Mouse (Mus musculus): ENCODE data around the gene Ppdpf. TPM values are rescaled to one million over a fixed set of nuclear protein-coding genes. Genes with fewer than 3 reads are reported as not detected.

Gene Ppdpf
- polyA plus RNA-seq, 1 experiment, result 8.2 TPM

- Histone ChIP-seq H3K4me3 (ENCODE audit: control insufficient read depth, low read depth, low read length) (peak within 1 kb of the TSS; percentile 91), H3K36me3 (ENCODE audit: control insufficient read depth, insufficient read depth, low read length) (no peaks in the 10 kb centered on the region; the same call in 1 of the 2 replicates), H3K27ac (ENCODE audit: control insufficient read depth, insufficient read depth, low read depth, low read length) (peak within 1 kb of the TSS; percentile 96), H3K27me3 (ENCODE audit: control insufficient read depth, insufficient read depth, low read length) (no peaks in the 10 kb centered on the region), H3K4me1 (ENCODE audit: control insufficient read depth, insufficient read depth, low read length) (peaks cover 5% of the 10 kb centered on the region)
- TF ChIP-seq CTCF (IDR thresholded peaks at IDR 0.05; ENCODE audit: control insufficient read depth, insufficient read depth, insufficient replicate concordance, low read depth, low read length) (no peak), POLR2A (IDR thresholded peaks at IDR 0.05; ENCODE audit: control insufficient read depth, low read depth, low read length) (peak; percentile 91; the same call in 1 of the 2 replicates)
Observed at GRCm38 (mm10) chr2:181219538-181220216, 32.6 kb downstream of the Ppdpf start, which contains the start of gene Fndc11. Fndc11 (plus strand) TSS chr2:181220013.

GRCm38 (mm10) chr2:181220361-181220760 is 33.3 kb downstream of the Ppdpf start:
- Histone ChIP-seq H3K27me3 (ENCODE audit: control insufficient read depth, insufficient read depth, low read length) (no peaks in the 10 kb centered on the region), H3K4me1 (ENCODE audit: control insufficient read depth, insufficient read depth, low read length) (peaks cover 5% of the 10 kb centered on the region), H3K36me3 (ENCODE audit: control insufficient read depth, insufficient read depth, low read length) (no peaks in the 10 kb centered on the region; the same call in 1 of the 2 replicates), H3K27ac (ENCODE audit: control insufficient read depth, insufficient read depth, low read depth, low read length) (peak overlapping the region; percentile 65), H3K4me3 (ENCODE audit: control insufficient read depth, low read depth, low read length) (peak overlapping the region; percentile 91)
- TF ChIP-seq POLR2A (IDR thresholded peaks at IDR 0.05; ENCODE audit: control insufficient read depth, low read depth, low read length), result no peak
- TF ChIP-seq CTCF (IDR thresholded peaks at IDR 0.05; ENCODE audit: control insufficient read depth, insufficient read depth, insufficient replicate concordance, low read depth, low read length), result no peak

GRCm38 (mm10) chr2:181224994-181225393 is 37.9 kb downstream of the Ppdpf start:
- no peak for TF ChIP-seq CTCF (IDR thresholded peaks at IDR 0.05; ENCODE audit: control insufficient read depth, insufficient read depth, insufficient replicate concordance, low read depth, low read length)
- TF ChIP-seq POLR2A (IDR thresholded peaks at IDR 0.05; ENCODE audit: control insufficient read depth, low read depth, low read length), result no peak
- Histone ChIP-seq H3K36me3 (ENCODE audit: control insufficient read depth, insufficient read depth, low read length) (no peaks in the 10 kb centered on the region; the same call in 1 of the 2 replicates), H3K27ac (ENCODE audit: control insufficient read depth, insufficient read depth, low read depth, low read length) (no peak overlapping the region), H3K4me3 (ENCODE audit: control insufficient read depth, low read depth, low read length) (no peak overlapping the region), H3K4me1 (ENCODE audit: control insufficient read depth, insufficient read depth, low read length) (peaks cover 2% of the 10 kb centered on the region; the same call in 1 of the 2 replicates), H3K27me3 (ENCODE audit: control insufficient read depth, insufficient read depth, low read length) (no peaks in the 10 kb centered on the region)

- no peak for TF ChIP-seq POLR2A (IDR thresholded peaks at IDR 0.05; ENCODE audit: control insufficient read depth, low read depth, low read length)
- TF ChIP-seq CTCF (IDR thresholded peaks at IDR 0.05; ENCODE audit: control insufficient read depth, insufficient read depth, insufficient replicate concordance, low read depth, low read length), result no peak
- Histone ChIP-seq H3K4me3 (ENCODE audit: control insufficient read depth, low read depth, low read length) (no peak overlapping the region), H3K27ac (ENCODE audit: control insufficient read depth, insufficient read depth, low read depth, low read length) (no peak overlapping the region), H3K27me3 (ENCODE audit: control insufficient read depth, insufficient read depth, low read length) (no peaks in the 10 kb centered on the region), H3K4me1 (ENCODE audit: control insufficient read depth, insufficient read depth, low read length) (peaks cover 2% of the 10 kb centered on the region; the same call in 1 of the 2 replicates), H3K36me3 (ENCODE audit: control insufficient read depth, insufficient read depth, low read length) (no peaks in the 10 kb centered on the region)
Observed at GRCm38 (mm10) chr2:181227122-181227521, 40.1 kb downstream of the Ppdpf start.

GRCm38 (mm10) chr2:181228335-181228734 is 41.3 kb downstream of the Ppdpf start:
- H3K4me3 ChIP-seq (ENCODE audit: control insufficient read depth, low read depth, low read length), result no peak overlapping the region
- TF ChIP-seq POLR2A (IDR thresholded peaks at IDR 0.05; ENCODE audit: control insufficient read depth, low read depth, low read length) (no peak), CTCF (IDR thresholded peaks at IDR 0.05; ENCODE audit: control insufficient read depth, insufficient read depth, insufficient replicate concordance, low read depth, low read length) (no peak)
- peaks cover 2% of the 10 kb centered on the region; the same call in 1 of the 2 replicates for H3K4me1 ChIP-seq (ENCODE audit: control insufficient read depth, insufficient read depth, low read length)
- H3K27me3 ChIP-seq (ENCODE audit: control insufficient read depth, insufficient read depth, low read length), result no peaks in the 10 kb centered on the region
- H3K27ac ChIP-seq (ENCODE audit: control insufficient read depth, insufficient read depth, low read depth, low read length), result no peak overlapping the region
- no peaks in the 10 kb centered on the region for H3K36me3 ChIP-seq (ENCODE audit: control insufficient read depth, insufficient read depth, low read length)

GRCm38 (mm10) chr2:181231171-181231570 is 44.1 kb downstream of the Ppdpf start:
- Histone ChIP-seq H3K4me3 (ENCODE audit: control insufficient read depth, low read depth, low read length) (no peak overlapping the region), H3K36me3 (ENCODE audit: control insufficient read depth, insufficient read depth, low read length) (no peaks in the 10 kb centered on the region), H3K27me3 (ENCODE audit: control insufficient read depth, insufficient read depth, low read length) (no peaks in the 10 kb centered on the region), H3K27ac (ENCODE audit: control insufficient read depth, insufficient read depth, low read depth, low read length) (no peak overlapping the region), H3K4me1 (ENCODE audit: control insufficient read depth, insufficient read depth, low read length) (peaks cover 2% of the 10 kb centered on the region; the same call in 1 of the 2 replicates)
- TF ChIP-seq POLR2A (IDR thresholded peaks at IDR 0.05; ENCODE audit: control insufficient read depth, low read depth, low read length) (no peak), CTCF (IDR thresholded peaks at IDR 0.05; ENCODE audit: control insufficient read depth, insufficient read depth, insufficient replicate concordance, low read depth, low read length) (no peak)

- no peak overlapping the region for H3K4me3 ChIP-seq (ENCODE audit: control insufficient read depth, low read depth, low read length)
- H3K4me1 ChIP-seq (ENCODE audit: control insufficient read depth, insufficient read depth, low read length), result peaks cover 2% of the 10 kb centered on the region; the same call in 1 of the 2 replicates
- TF ChIP-seq POLR2A (IDR thresholded peaks at IDR 0.05; ENCODE audit: control insufficient read depth, low read depth, low read length), result no peak
- TF ChIP-seq CTCF (IDR thresholded peaks at IDR 0.05; ENCODE audit: control insufficient read depth, insufficient read depth, insufficient replicate concordance, low read depth, low read length), result no peak
- H3K27ac ChIP-seq (ENCODE audit: control insufficient read depth, insufficient read depth, low read depth, low read length), result no peak overlapping the region
- H3K36me3 ChIP-seq (ENCODE audit: control insufficient read depth, insufficient read depth, low read length), result no peaks in the 10 kb centered on the region
- no peaks in the 10 kb centered on the region for H3K27me3 ChIP-seq (ENCODE audit: control insufficient read depth, insufficient read depth, low read length)
Observed at GRCm38 (mm10) chr2:181233443-181233842, 46.4 kb downstream of the Ppdpf start.
